ENCODE assay signal across 17 mouse cellular contexts in genomic region chr11:8639726-8640125, GRCm38 (mm10). TPM values are rescaled to one million over a fixed set of nuclear protein-coding genes. Genes with fewer than 3 reads are reported as not detected.
DNase-seq lines count a peak whose midpoint lies in the region; ATAC-seq and TF ChIP-seq lines count a peak whose summit lies in the region.
"Had no signal": no experiment of that assay in that cellular context is flagged by ENCODE, and none has a peak within 500 bp of the region (broad histone marks: within the 10 kb centered on the region; RNA-seq: fewer than 3 reads in every experiment).

No protein-coding gene starts in this region.

- peaks cover 2% of the 10 kb centered on the region for H3K4me1 ChIP-seq in testis, adult 2 months (ENCODE audit: control insufficient read depth, insufficient read depth, low read length)
- H3K4me1 ChIP-seq in stomach, postnatal 0 days (replicated peaks; ENCODE audit: control insufficient read depth, insufficient read depth) = peaks cover 6% of the 10 kb centered on the region
- no peaks in the 10 kb centered on the region for H3K4me1 ChIP-seq in hindbrain, embryonic 16.5 days (ENCODE audit: control insufficient read depth, insufficient read depth, low read depth, low read length)

- WGBS in stomach, postnatal 0 days = 64% methylated on average over 16 of the region's 16 CpGs
- 95% methylated on average over 16 of the region's 16 CpGs for WGBS in hindbrain, embryonic 16.5 days

- no peaks in the 10 kb centered on the region for H3K36me3 ChIP-seq in testis, adult 2 months (ENCODE audit: control insufficient read depth, insufficient read depth, low read length)
- H3K36me3 ChIP-seq in stomach, postnatal 0 days (ENCODE audit: control insufficient read depth, insufficient read depth, low read length) = no peaks in the 10 kb centered on the region
- H3K36me3 ChIP-seq in hindbrain, embryonic 16.5 days (ENCODE audit: control insufficient read depth, insufficient read depth, low read length) = no peaks in the 10 kb centered on the region
- H3K36me3 ChIP-seq: hindbrain, embryonic 10.5 days; neural tube, embryonic 12.5 days had no signal

- peak overlapping the region; percentile 34; the same call in 1 of the 2 replicates for H3K27ac ChIP-seq in testis, adult 2 months (ENCODE audit: control insufficient read depth, insufficient read depth, low read depth, low read length)
- H3K27ac ChIP-seq in stomach, postnatal 0 days (replicated peaks) = peak overlapping the region; percentile 56
- no peak overlapping the region for H3K27ac ChIP-seq in hindbrain, embryonic 16.5 days (ENCODE audit: low read depth, low read length)
- H3K27ac ChIP-seq: forebrain, embryonic 13.5 days; hindbrain, embryonic 10.5 days; macrophage; neural tube, embryonic 12.5 days had no signal

- TF ChIP-seq CTCF in testis, adult 2 months (IDR thresholded peaks at IDR 0.05; ENCODE audit: control insufficient read depth, insufficient read depth, insufficient replicate concordance, low read depth, low read length) = no peak
- no peak for TF ChIP-seq CTCF in stomach, postnatal 0 days (IDR thresholded peaks at IDR 0.05; ENCODE audit: low read depth)

- H3K9me3 ChIP-seq in stomach, postnatal 0 days (ENCODE audit: control insufficient read depth, low read length) = no peaks in the 10 kb centered on the region
- H3K9me3 ChIP-seq in hindbrain, embryonic 16.5 days (ENCODE audit: control insufficient read depth, low read length) = no peaks in the 10 kb centered on the region
- H3K9me3 ChIP-seq: forebrain, embryonic 13.5 days; hindbrain, embryonic 10.5 days; neural tube, embryonic 12.5 days had no signal

- H3K4me2 ChIP-seq in stomach, postnatal 0 days (replicated peaks; ENCODE audit: low read depth) = no peak overlapping the region
- H3K4me2 ChIP-seq in hindbrain, embryonic 16.5 days (ENCODE audit: low read length) = no peak overlapping the region
- H3K4me2 ChIP-seq: forebrain, embryonic 13.5 days; lung, embryonic 14.5 days; midbrain, embryonic 11.5 days; neural tube, embryonic 12.5 days had no signal

- TF ChIP-seq POLR2A in testis, adult 2 months (IDR thresholded peaks at IDR 0.05; ENCODE audit: control insufficient read depth, low read depth, low read length) = no peak

- TF ChIP-seq EP300 in stomach, postnatal 0 days (optimal IDR thresholded peaks at IDR 0.05) = no peak

- DNase-seq in adrenal gland, postnatal 14 days = peak; percentile 68
- no peak for DNase-seq in adrenal gland, adult 18-20 months (ENCODE audit: low spot score in 2 of 2)
- peak; percentile 44 for DNase-seq in heart, postnatal 4 days
- no peak for DNase-seq in heart, postnatal 25 days (ENCODE audit: low spot score)
- no peak for DNase-seq in testis, postnatal 10 days (ENCODE audit: low spot score)
- peak; percentile 57 for DNase-seq in stomach, postnatal 0 days (ENCODE audit: low spot score)
- DNase-seq: embryo, embryonic 11 days; gastrocnemius, postnatal 14 days; lung, embryonic 14.5 days; right cerebral cortex, postnatal 25 days had no signal

- intact Hi-C loops in heart, postnatal 25 days (cut with DNase I) = no loop called here

- no peaks in the 10 kb centered on the region for H3K27me3 ChIP-seq in testis, adult 2 months (ENCODE audit: control insufficient read depth, insufficient read depth, low read length)
- H3K27me3 ChIP-seq in stomach, postnatal 0 days (ENCODE audit: control insufficient read depth, insufficient read depth, low read length) = no peaks in the 10 kb centered on the region
- no peaks in the 10 kb centered on the region for H3K27me3 ChIP-seq in hindbrain, embryonic 16.5 days (replicated peaks; ENCODE audit: control insufficient read depth, insufficient read depth, low read length)
- H3K27me3 ChIP-seq: forebrain, embryonic 13.5 days; neural tube, embryonic 12.5 days had no signal

- ATAC-seq in stomach, postnatal 0 days (ENCODE audit: low FRiP score, low TSS enrichment) = peak; percentile 43
- no peak for ATAC-seq in hindbrain, embryonic 16.5 days
- ATAC-seq: forebrain, embryonic 13.5 days had no signal

- H3K4me3 ChIP-seq in testis, adult 2 months (ENCODE audit: control insufficient read depth, low read depth, low read length) = no peak overlapping the region
- no peak overlapping the region for H3K4me3 ChIP-seq in stomach, postnatal 0 days (ENCODE audit: low read depth, low read length)
- no peak overlapping the region for H3K4me3 ChIP-seq in hindbrain, embryonic 16.5 days (ENCODE audit: low read length)
- H3K4me3 ChIP-seq: forebrain, embryonic 13.5 days; hindbrain, embryonic 10.5 days; neural tube, embryonic 12.5 days had no signal

- no peak overlapping the region for H3K9ac ChIP-seq in stomach, postnatal 0 days (ENCODE audit: low read length)
- no peak overlapping the region for H3K9ac ChIP-seq in hindbrain, embryonic 16.5 days (ENCODE audit: low read depth, low read length)
- H3K9ac ChIP-seq: forebrain, embryonic 13.5 days; lung, embryonic 14.5 days; neural tube, embryonic 12.5 days had no signal

RNA-seq across cellular contexts. Expression of gene Tns3, which starts 24.6 kb away (rescaled TPM):
- total RNA-seq in adrenal gland, postnatal 14 days (2021) = 36.9 and 38.4 TPM in 2 replicates
- 10 to 100 TPM; 48.3 to 51.5 TPM for total RNA-seq in adrenal gland, adult 18-20 months (2021)
- total RNA-seq in heart, postnatal 4 days (2021) = 10 to 100 TPM; 32.5 to 37.1 TPM
- 10 to 100 TPM; 21.2 to 21.4 TPM for total RNA-seq in heart, postnatal 25 days (2021)
- 4.8 and 6.6 TPM in 2 replicates for polyA plus RNA-seq in testis, adult 2 months (2012; rRNA removed)
- polyA plus RNA-seq in stomach, postnatal 0 days (2015; fragmentation: Nextera tagmentation; extraction: Ambion mirVana) = 10.4 and 10.5 TPM in 2 replicates
- polyA plus RNA-seq in hindbrain, embryonic 16.5 days (2015; fragmentation: Nextera tagmentation; extraction: Ambion mirVana) = 7.5 and 8.6 TPM in 2 replicates

Comparison
In these comparisons a context has a peak if more than half of its experiments do, and no peak if none do; other contexts are left out.
1. DNase-seq: peak in adrenal gland, postnatal 14 days (single experiment), heart, postnatal 4 days (single experiment) and stomach, postnatal 0 days (single experiment); none in adrenal gland, adult 18-20 months (0 of 2), heart, postnatal 25 days (single experiment) and testis, postnatal 10 days (single experiment).